Mouse (Mus musculus): ENCODE data around the gene Rabggta.

DNA sequence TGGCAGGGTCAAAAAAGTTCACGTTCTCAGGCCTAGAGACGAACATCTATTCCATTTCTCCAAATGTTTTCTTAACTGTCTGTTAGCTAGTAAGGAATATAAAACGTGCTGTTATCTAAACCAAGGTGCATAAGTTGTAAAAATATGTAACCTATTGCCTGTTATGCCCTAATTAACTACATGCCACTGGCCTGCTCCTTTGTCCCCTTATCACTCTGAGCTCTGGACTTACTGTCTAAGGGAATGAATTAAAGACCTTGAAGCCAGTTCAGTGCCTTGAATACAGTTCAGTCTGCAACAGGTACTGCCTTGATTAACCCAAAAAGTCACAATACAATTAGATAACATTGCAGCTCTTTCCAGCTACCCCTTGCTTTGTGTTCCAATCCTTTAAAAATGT is 13.3 kb upstream of the Rabggta start:
- no peak for TF ChIP-seq CTCF (IDR thresholded peaks at IDR 0.05; ENCODE audit: borderline replicate concordance, control insufficient read depth, extremely low read depth, insufficient read depth, low read length, poor library complexity)
- no peak for TF ChIP-seq POLR2A (IDR thresholded peaks at IDR 0.05; ENCODE audit: control insufficient read depth, extremely low read depth, insufficient read depth, low read length, poor library complexity)
